Mouse (Mus musculus) kidney, embryonic 14.5 days (tissue): ENCODE results near the gene Lss. TPM values are rescaled to one million over a fixed set of nuclear protein-coding genes. Genes with fewer than 3 reads are reported as not detected.

ENCODE experiments used
- ATAC-seq: fragments of 200-750 bp; cut with Nextera tagmentation; 2 replicates; pipeline ENCODE4 v1.8.0; 2017; ENCODE audit warnings: moderate number of reproducible peaks, mild to moderate bottlenecking, moderate TSS enrichment, moderate library complexity; ENCODE audit not compliant: low FRiP score, low TSS enrichment
- H3K27ac ChIP-seq: fragments of 300-500 bp; sonication (generic); 2 replicates; pipeline ENCODE4 v1.5.1; 2014; ENCODE audit warnings: low read depth, mild to moderate bottlenecking, low read length, moderate library complexity, mixed read lengths
- H3K27me3 ChIP-seq: fragments of 300-500 bp; sonication (generic); 2 replicates; pipeline ENCODE4 v1.6.1; 2014; ENCODE audit warnings: mild to moderate bottlenecking, low read length; ENCODE audit not compliant: control insufficient read depth, insufficient read depth
- H3K36me3 ChIP-seq: fragments of 300-500 bp; sonication (generic); 2 replicates; pipeline ENCODE4 v1.6.1; 2014; ENCODE audit warnings: low read length, mixed read lengths; ENCODE audit not compliant: control insufficient read depth, insufficient read depth
- H3K4me1 ChIP-seq: fragments of 300-500 bp; sonication (generic); 2 replicates; pipeline ENCODE4 v1.6.1; 2014; ENCODE audit warnings: low read length, mixed read lengths; ENCODE audit not compliant: control insufficient read depth, insufficient read depth
- H3K4me2 ChIP-seq: fragments of 300-500 bp; sonication (generic); replicated peaks from 2 replicates; pipeline ENCODE4 v1.6.1; 2014; ENCODE audit warnings: low read depth, mild to moderate bottlenecking, low read length
- H3K4me3 ChIP-seq: fragments of 300-500 bp; sonication (generic); 2 replicates; pipeline ENCODE4 v1.5.1; 2014; ENCODE audit warnings: mild to moderate bottlenecking, low read length
- H3K9ac ChIP-seq: fragments of 300-500 bp; sonication (generic); 2 replicates; pipeline ENCODE4 v1.6.1; 2014; ENCODE audit warnings: low read depth, mild to moderate bottlenecking, low read length, moderate library complexity
- H3K9me3 ChIP-seq: fragments of 300-500 bp; sonication (generic); 2 replicates; pipeline ENCODE4 v1.6.1; 2016; ENCODE audit warnings: low read length; ENCODE audit not compliant: control insufficient read depth
- WGBS: fragments of 180-500 bp; shearing (Covaris S2); extraction: QIAGEN DNeasy Blood & Tissue Kit; methylation state at CpG from one replicate; pipeline ENCODE4 v1.1.7; 2014; 5-methylcytosine and 5-hydroxymethylcytosine counted together
- polyA plus RNA-seq: library from polyadenylated mRNA; unstranded; fragments of >200 nt; fragmentation: Nextera tagmentation; extraction: Ambion mirVana; gene quantifications from 2 replicates; pipeline ENCODE4 v1.2.1, GENCODE M21; 2014

The Lss gene
- 9.7 and 21.9 TPM in 2 replicates for polyA plus RNA-seq

- Histone ChIP-seq H3K4me2 (peak within 1 kb of the TSS; percentile 90), H3K4me3 (peak within 1 kb of the TSS; percentile 70), H3K9me3 (no peaks in the 10 kb centered on the region), H3K27ac (peak within 1 kb of the TSS; percentile 65; the same call in 1 of the 2 replicates), H3K4me1 (no peaks in the 10 kb centered on the region; the same call in 1 of the 2 replicates), H3K27me3 (no peaks in the 10 kb centered on the region), H3K36me3 (peaks cover 26% of the 10 kb centered on the region), H3K9ac (peak within 1 kb of the TSS; percentile 66)
- peak; percentile 100 for ATAC-seq
- WGBS = 0% methylated on average over 36 of the region's 37 CpGs
Measured at GRCm38 (mm10) chr10:76531375-76531774, at the start of gene Lss. TSS of gene Lss (plus strand) at chr10:76531588.

DNA sequence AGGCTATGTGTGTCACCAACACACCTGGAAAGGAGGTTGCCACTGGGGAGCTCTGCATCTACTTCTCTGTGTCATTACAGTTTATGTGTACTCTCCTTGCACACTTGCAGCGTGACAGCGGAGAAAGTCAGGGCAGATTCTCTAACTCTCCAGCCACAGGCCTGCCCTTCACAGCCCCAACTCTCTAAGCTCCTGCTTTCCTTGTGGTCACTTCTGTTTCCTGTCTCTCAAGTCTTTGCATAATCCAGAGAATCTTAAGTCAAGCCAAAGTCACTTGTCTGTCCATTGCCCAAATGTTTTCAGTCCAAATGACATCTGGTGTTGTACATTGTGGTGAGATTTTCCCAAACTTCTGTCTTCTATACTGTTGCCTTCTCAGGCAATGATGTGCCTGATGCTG lies 45.1 kb upstream of the Lss start:
- H3K9ac ChIP-seq = no peak overlapping the region
- H3K27me3 ChIP-seq = no peaks in the 10 kb centered on the region
- H3K4me2 ChIP-seq = no peak overlapping the region
- no peak overlapping the region for H3K27ac ChIP-seq
- ATAC-seq = no peak
- peaks cover 94% of the 10 kb centered on the region for H3K36me3 ChIP-seq
- H3K4me1 ChIP-seq = no peaks in the 10 kb centered on the region
- H3K4me3 ChIP-seq = no peak overlapping the region
- H3K9me3 ChIP-seq = no peaks in the 10 kb centered on the region
- WGBS = 97% methylated on average over 2 of the region's 2 CpGs

- Histone ChIP-seq H3K4me2 (no peak overlapping the region), H3K27ac (no peak overlapping the region), H3K9ac (no peak overlapping the region), H3K36me3 (peaks cover 90% of the 10 kb centered on the region), H3K4me1 (no peaks in the 10 kb centered on the region), H3K4me3 (no peak overlapping the region), H3K27me3 (no peaks in the 10 kb centered on the region), H3K9me3 (no peaks in the 10 kb centered on the region)
- WGBS = 95% methylated on average over 8 of the region's 8 CpGs
- ATAC-seq = no peak
Measured at GRCm38 (mm10) chr10:76488265-76488664, 43.1 kb upstream of the Lss start.

- ATAC-seq = no peak
- H3K4me2 ChIP-seq = no peak overlapping the region
- no peak overlapping the region for H3K27ac ChIP-seq
- H3K27me3 ChIP-seq = no peaks in the 10 kb centered on the region
- H3K4me3 ChIP-seq = no peak overlapping the region
- peaks cover 90% of the 10 kb centered on the region for H3K36me3 ChIP-seq
- H3K9ac ChIP-seq = no peak overlapping the region
- WGBS = 90% methylated on average over 15 of the region's 15 CpGs
- H3K4me1 ChIP-seq = no peaks in the 10 kb centered on the region
- H3K9me3 ChIP-seq = no peaks in the 10 kb centered on the region
Measured at GRCm38 (mm10) chr10:76489205-76489604, 42.2 kb upstream of the Lss start.

DNA sequence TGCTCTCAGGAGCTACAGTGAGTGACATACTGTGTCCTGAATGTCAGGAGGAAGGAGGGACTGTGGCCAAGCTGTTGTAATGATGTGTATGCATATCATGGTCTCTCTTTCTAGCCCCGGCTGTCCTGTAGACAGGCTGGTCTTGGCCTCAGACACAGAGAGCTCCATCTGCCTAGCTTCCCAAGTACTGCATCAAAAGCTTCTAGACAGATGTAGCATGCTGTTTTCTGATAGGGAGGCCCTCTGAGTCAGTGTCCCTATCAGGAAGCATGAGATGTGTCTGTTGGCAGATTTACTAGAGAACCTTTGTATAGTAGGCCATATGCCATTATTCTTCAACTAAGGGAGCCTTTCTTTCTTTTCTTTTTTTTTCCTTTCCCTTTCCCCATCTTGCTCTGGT lies 37.9 kb upstream of the Lss start:
- whole genome bisulfite sequencing = 89% methylated on average over 1 of the region's 1 CpGs
- ATAC-seq = no peak
- H3K4me2 ChIP-seq = no peak overlapping the region
- no peaks in the 10 kb centered on the region for H3K4me1 ChIP-seq
- H3K27ac ChIP-seq = no peak overlapping the region
- H3K9me3 ChIP-seq = no peaks in the 10 kb centered on the region
- peaks cover 84% of the 10 kb centered on the region for H3K36me3 ChIP-seq
- H3K9ac ChIP-seq = no peak overlapping the region
- no peaks in the 10 kb centered on the region for H3K27me3 ChIP-seq
- H3K4me3 ChIP-seq = no peak overlapping the region

DNA sequence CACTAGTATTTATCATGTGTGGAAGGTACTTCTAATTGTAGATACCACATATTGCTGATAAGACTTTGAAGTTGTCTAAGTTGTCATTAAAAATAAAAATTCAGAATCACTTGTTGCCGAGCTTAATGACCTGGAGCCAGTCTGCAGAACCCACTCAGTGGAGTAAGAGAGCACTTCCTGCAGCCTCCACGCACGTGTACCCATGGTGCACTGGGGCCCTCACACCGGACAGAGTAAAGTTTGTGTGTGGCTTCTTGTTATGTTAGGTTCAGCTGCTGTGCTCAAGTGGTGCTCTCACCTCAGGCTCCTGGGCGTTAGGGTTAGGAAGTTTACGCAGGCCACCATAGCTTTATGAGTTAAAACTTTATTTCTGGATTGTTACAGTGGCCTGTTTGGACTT lies 35.9 kb upstream of the Lss start:
- 87% methylated on average over 6 of the region's 6 CpGs for WGBS
- no peak overlapping the region for H3K4me3 ChIP-seq
- H3K9me3 ChIP-seq = no peaks in the 10 kb centered on the region
- H3K9ac ChIP-seq = no peak overlapping the region
- peaks cover 84% of the 10 kb centered on the region for H3K36me3 ChIP-seq
- H3K27me3 ChIP-seq = no peaks in the 10 kb centered on the region
- no peak overlapping the region for H3K27ac ChIP-seq
- ATAC-seq = no peak
- H3K4me1 ChIP-seq = no peaks in the 10 kb centered on the region
- no peak overlapping the region for H3K4me2 ChIP-seq

GRCm38 (mm10) chr10:76496366-76496765 lies 35.0 kb upstream of the Lss start:
- WGBS = 90% methylated on average over 7 of the region's 7 CpGs
- H3K27ac ChIP-seq = no peak overlapping the region
- H3K9ac ChIP-seq = no peak overlapping the region
- H3K4me1 ChIP-seq = no peaks in the 10 kb centered on the region
- H3K4me2 ChIP-seq = no peak overlapping the region
- peaks cover 83% of the 10 kb centered on the region for H3K36me3 ChIP-seq
- no peaks in the 10 kb centered on the region for H3K9me3 ChIP-seq
- ATAC-seq = no peak
- no peaks in the 10 kb centered on the region for H3K27me3 ChIP-seq
- H3K4me3 ChIP-seq = no peak overlapping the region

DNA sequence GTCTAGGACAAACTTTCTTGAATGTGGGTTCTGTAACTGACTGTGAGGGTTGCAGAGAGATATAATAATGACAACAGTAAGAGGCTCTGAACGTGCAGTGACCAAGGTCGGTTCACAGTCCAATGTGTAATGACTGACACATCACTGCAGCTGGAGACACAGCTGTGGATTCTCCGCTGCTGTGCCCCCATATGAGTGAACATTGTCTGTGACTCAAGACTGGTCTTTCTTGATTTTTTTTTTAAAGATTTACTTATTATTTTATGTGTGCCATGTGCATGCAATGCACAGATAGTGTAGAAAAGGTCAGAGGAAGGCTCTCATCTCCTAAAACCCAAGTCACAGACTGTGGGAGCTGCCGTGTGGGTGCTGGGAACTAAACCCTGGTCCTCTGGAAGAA lies 33.9 kb upstream of the Lss start:
- H3K27ac ChIP-seq = no peak overlapping the region
- no peaks in the 10 kb centered on the region for H3K9me3 ChIP-seq
- H3K36me3 ChIP-seq = peaks cover 87% of the 10 kb centered on the region
- WGBS = 93% methylated on average over 4 of the region's 4 CpGs
- no peak for ATAC-seq
- no peak overlapping the region for H3K4me2 ChIP-seq
- H3K4me3 ChIP-seq = no peak overlapping the region
- H3K9ac ChIP-seq = no peak overlapping the region
- H3K27me3 ChIP-seq = no peaks in the 10 kb centered on the region
- no peaks in the 10 kb centered on the region for H3K4me1 ChIP-seq

- no peak overlapping the region for H3K4me2 ChIP-seq
- ATAC-seq = no peak
- 81% methylated on average over 11 of the region's 11 CpGs for WGBS
- H3K27me3 ChIP-seq = no peaks in the 10 kb centered on the region
- no peaks in the 10 kb centered on the region for H3K9me3 ChIP-seq
- no peak overlapping the region for H3K4me3 ChIP-seq
- H3K9ac ChIP-seq = no peak overlapping the region
- no peak overlapping the region for H3K27ac ChIP-seq
- H3K4me1 ChIP-seq = no peaks in the 10 kb centered on the region
- peaks cover 88% of the 10 kb centered on the region for H3K36me3 ChIP-seq
Measured at GRCm38 (mm10) chr10:76504271-76504943, 27.0 kb upstream of the Lss start.
